Mouse (Mus musculus) embryonic facial prominence, embryonic 10.5 days (tissue): ENCODE results near the gene Suclg1. TPM values are rescaled to one million over a fixed set of nuclear protein-coding genes. Genes with fewer than 3 reads are reported as not detected.

Experiments
- DNase-seq: peaks from one replicate; pipeline ENCODE4 v3.0.0-alpha.2; 2017; ENCODE audit warnings: low spot score
- H3K27ac ChIP-seq: fragments of 300-500 bp; sonication (generic); replicated peaks from 2 replicates; pipeline ENCODE4 v1.5.1; 2016; ENCODE audit warnings: mild to moderate bottlenecking
- H3K27me3 ChIP-seq: fragments of 300-500 bp; sonication (generic); replicated peaks from 2 replicates; pipeline ENCODE4 v1.6.1; 2016; ENCODE audit warnings: low read depth, mild to moderate bottlenecking; ENCODE audit not compliant: poor library complexity, severe bottlenecking
- H3K36me3 ChIP-seq: fragments of 300-500 bp; sonication (generic); replicated peaks from 2 replicates; pipeline ENCODE4 v1.6.1; 2016; ENCODE audit warnings: mild to moderate bottlenecking, moderate library complexity
- H3K4me1 ChIP-seq: fragments of 300-500 bp; sonication (generic); 2 replicates; pipeline ENCODE4 v1.6.1; 2016
- H3K4me3 ChIP-seq: fragments of 300-500 bp; sonication (generic); 2 replicates; pipeline ENCODE4 v1.5.1; 2016; ENCODE audit warnings: mild to moderate bottlenecking, moderate library complexity
- H3K9me3 ChIP-seq: fragments of 300-500 bp; sonication (generic); 2 replicates; pipeline ENCODE4 v1.6.1; 2016; ENCODE audit warnings: mild to moderate bottlenecking
- WGBS: fragments of 180-500 bp; shearing (Covaris S2); methylation state at CpG from one replicate; pipeline ENCODE4 v1.1.7; 2016; 5-methylcytosine and 5-hydroxymethylcytosine counted together
- polyA plus RNA-seq: library from polyadenylated mRNA; unstranded; fragments of >200 nt; fragmentation: Nextera tagmentation; extraction: Ambion mirVana; gene quantifications from 2 replicates; pipeline ENCODE4 v1.2.1, GENCODE M21; 2016

Gene Suclg1
- 164 and 169 TPM in 2 replicates for polyA plus RNA-seq

DNA sequence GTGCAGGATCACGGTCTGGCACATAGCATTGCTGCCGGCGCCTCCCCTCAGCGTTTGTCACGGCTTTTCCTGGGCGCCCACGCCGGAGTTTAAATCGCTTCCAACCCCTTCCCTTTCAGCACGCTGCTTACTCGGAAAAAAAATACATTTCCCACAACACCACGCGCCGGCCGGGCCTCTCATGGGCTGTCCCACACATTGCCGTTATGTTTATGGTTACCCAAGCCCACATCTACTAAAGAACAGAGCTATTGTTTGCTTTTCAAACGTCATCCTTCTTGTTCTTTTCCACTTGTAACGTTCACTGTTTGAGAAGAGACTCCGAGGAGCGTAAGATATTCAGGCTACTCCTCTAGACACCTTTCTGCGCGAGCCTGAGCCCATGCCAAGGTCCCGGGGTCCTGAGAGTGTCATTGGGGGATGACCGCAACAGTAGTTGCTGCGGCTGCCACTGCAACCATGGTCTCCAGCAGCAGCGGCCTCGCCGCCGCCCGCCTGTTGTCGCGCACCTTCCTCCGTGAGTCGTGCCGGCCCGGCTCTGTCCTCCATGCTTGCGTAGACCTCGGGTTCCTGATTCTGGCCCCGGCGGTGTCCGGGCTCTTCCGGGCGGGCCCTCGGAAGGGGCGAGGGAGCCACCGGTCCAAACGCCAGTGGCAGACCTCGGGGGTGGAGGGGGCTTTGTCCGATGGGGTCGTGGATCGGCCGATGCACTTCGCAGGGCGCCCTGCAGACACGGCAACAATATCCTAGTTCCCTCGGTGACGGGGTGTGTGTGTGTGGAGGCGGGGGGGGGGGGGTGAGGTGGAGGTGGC is at the start of gene Suclg1:
Suclg1 (plus strand) TSS at position 146 of the 812 bp plus-strand sequence.
- WGBS, result under 1% methylated on average over 58 of the region's 58 CpGs
- Histone ChIP-seq H3K9me3 (no peaks in the 10 kb centered on the region), H3K27ac (peak within 1 kb of the TSS; percentile 91)

DNA sequence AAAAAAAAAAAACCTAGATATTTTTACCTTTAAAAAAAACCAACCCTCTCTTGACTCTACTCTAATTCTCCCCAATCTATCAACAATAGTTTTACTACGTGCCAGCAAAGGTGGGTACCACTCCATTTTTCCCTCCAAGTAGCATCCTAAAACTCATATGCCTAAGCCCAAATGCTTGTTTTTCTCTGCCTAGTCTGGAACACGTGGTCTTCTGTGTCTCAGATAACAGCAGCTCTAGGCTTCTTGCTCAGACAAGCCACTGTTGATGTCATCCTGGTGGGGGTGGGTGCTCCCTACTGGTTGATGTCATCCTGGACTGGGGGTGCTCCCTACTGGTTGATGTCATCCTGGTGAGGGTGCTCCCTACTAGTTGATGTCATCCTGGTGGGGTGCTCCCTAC is 44.5 kb upstream of the Suclg1 start:
- H3K27me3 ChIP-seq, result no peaks in the 10 kb centered on the region
- no peak overlapping the region for H3K27ac ChIP-seq
- no peaks in the 10 kb centered on the region for H3K9me3 ChIP-seq
- no peak for DNase-seq
- 78% methylated on average over 2 of the region's 2 CpGs for WGBS
- no peak overlapping the region for H3K4me3 ChIP-seq
- no peaks in the 10 kb centered on the region for H3K36me3 ChIP-seq
- no peaks in the 10 kb centered on the region; the same call in 1 of the 2 replicates for H3K4me1 ChIP-seq

More for the DNA sequence above, at the start of gene Suclg1:
- peak within 1 kb of the TSS; percentile 95 for H3K4me3 ChIP-seq
- peaks cover 14% of the 10 kb centered on the region for H3K4me1 ChIP-seq
- peak; percentile 88 for DNase-seq
- H3K27me3 ChIP-seq, result no peaks in the 10 kb centered on the region
- H3K36me3 ChIP-seq, result no peaks in the 10 kb centered on the region; the same call in 1 of the 2 replicates

DNA sequence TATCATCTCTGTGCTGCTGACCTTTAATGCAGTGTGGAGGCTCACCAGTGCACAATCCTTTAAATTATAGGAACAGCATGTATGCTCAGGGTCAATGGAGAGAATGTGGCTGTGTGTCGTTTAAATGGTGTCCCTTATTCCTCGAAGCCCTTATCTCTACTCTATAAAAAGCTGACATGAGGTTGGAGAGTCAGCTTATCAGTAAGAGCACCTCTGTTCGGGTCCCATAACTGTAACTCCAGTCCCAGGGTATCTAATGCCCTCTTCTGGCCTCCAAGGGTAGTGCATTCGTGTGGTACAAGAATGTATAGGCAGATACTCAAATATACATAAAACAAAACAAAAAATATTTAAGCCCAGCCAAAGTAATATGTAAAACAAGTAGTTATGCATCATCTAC is 43.2 kb upstream of the Suclg1 start:
- WGBS, result 85% methylated on average over 4 of the region's 4 CpGs
- Histone ChIP-seq H3K9me3 (no peaks in the 10 kb centered on the region), H3K4me1 (no peaks in the 10 kb centered on the region; the same call in 1 of the 2 replicates), H3K4me3 (no peak overlapping the region), H3K36me3 (no peaks in the 10 kb centered on the region), H3K27me3 (no peaks in the 10 kb centered on the region), H3K27ac (no peak overlapping the region)
- no peak for DNase-seq

DNA sequence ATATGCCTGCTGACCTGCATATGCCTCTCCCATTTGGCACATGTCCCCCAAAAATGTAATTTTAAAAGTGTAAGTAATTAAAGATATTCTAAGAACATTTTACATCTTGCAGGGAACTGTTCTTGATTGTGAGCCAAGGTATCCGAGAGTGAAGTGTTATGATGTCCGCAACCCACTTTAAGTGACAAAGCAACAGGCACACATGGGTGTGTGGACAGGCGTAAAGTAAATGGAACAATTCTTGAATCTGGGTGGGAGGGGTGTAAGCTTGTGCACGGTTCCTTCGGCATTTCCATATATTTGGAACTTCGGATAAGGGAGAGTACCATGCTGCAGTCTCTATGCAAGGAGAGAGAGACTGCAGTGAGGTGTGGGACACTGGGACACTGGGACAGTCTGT is 38.6 kb upstream of the Suclg1 start:
- Histone ChIP-seq H3K36me3 (no peaks in the 10 kb centered on the region), H3K9me3 (no peaks in the 10 kb centered on the region), H3K4me1 (no peaks in the 10 kb centered on the region; the same call in 1 of the 2 replicates), H3K27me3 (no peaks in the 10 kb centered on the region), H3K4me3 (no peak overlapping the region), H3K27ac (no peak overlapping the region)
- 94% methylated on average over 6 of the region's 6 CpGs for WGBS
- no peak for DNase-seq

DNA sequence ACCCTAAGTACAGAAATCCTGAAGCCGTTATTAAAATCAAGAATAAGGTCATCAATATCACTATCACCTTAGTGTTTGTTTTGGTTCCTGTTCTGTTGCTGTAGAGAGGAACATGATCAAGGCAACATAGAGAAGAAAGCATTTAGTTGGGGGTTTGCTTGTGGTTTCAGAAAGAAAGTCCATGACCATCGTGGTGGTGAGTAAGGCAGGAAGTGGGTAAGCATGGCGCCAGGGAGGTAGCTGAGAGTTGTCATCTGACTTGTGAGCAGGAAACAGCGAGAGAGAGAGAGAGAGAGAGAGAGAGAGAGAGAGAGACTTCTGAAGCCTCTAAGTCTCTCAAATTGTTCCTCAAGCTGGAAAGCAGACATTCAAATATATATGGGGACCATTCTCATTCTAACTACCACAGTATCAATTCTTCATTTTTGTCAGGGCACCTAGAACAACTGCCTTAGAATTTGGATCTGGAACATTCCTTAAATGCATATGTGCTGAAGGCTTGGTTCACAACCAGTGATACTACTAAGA is 37.7 kb upstream of the Suclg1 start:
- Histone ChIP-seq H3K27ac (no peak overlapping the region), H3K36me3 (no peaks in the 10 kb centered on the region), H3K27me3 (no peaks in the 10 kb centered on the region), H3K4me3 (no peak overlapping the region), H3K4me1 (no peaks in the 10 kb centered on the region; the same call in 1 of the 2 replicates), H3K9me3 (no peaks in the 10 kb centered on the region)
- 81% methylated on average over 4 of the region's 4 CpGs for WGBS
- no peak for DNase-seq

DNA sequence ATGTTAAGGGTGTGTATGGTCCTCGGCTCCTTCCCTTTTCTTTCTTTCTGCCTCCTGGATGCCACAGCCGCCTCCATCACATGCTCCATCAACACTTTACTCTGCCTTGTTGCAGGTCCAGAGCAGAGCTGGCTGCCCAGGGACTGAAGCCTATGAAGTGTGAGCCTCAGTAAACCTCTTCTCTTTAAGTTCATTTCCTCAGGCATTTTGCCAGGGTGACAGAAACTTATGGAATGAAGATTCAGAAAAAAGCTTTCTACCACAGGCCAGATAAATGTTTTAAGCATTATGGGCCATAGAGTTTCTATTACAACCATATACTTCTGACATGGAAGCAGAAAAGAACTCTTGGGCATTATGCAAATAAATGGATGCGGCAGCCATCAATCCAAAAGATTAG is 37.1 kb upstream of the Suclg1 start:
- Histone ChIP-seq H3K36me3 (no peaks in the 10 kb centered on the region), H3K27ac (no peak overlapping the region), H3K4me1 (no peaks in the 10 kb centered on the region; the same call in 1 of the 2 replicates), H3K27me3 (no peaks in the 10 kb centered on the region), H3K9me3 (no peaks in the 10 kb centered on the region), H3K4me3 (no peak overlapping the region)
- 85% methylated on average over 3 of the region's 3 CpGs for WGBS
- no peak for DNase-seq

DNA sequence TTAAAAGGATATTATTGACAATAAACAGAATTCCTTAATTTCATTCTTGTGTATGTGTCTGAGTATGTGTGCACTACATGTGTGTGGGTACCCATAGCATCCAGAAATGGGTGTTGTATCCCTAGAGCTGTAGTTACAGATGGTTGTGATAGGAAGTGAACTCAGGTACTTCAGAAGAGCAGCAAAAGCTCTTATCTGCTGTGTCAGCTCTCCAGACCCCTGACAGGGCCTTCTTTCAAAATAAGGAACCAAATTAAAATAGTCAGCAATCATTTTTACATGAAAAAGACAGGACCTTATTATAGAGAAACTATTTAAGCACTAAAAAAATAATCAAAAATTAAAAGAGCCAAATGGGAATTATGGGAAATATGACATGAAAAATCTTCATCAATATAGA is 36.6 kb upstream of the Suclg1 start:
- Histone ChIP-seq H3K9me3 (no peaks in the 10 kb centered on the region), H3K27ac (no peak overlapping the region), H3K27me3 (no peaks in the 10 kb centered on the region), H3K36me3 (no peaks in the 10 kb centered on the region), H3K4me1 (no peaks in the 10 kb centered on the region; the same call in 1 of the 2 replicates), H3K4me3 (no peak overlapping the region)
- DNase-seq, result no peak

DNA sequence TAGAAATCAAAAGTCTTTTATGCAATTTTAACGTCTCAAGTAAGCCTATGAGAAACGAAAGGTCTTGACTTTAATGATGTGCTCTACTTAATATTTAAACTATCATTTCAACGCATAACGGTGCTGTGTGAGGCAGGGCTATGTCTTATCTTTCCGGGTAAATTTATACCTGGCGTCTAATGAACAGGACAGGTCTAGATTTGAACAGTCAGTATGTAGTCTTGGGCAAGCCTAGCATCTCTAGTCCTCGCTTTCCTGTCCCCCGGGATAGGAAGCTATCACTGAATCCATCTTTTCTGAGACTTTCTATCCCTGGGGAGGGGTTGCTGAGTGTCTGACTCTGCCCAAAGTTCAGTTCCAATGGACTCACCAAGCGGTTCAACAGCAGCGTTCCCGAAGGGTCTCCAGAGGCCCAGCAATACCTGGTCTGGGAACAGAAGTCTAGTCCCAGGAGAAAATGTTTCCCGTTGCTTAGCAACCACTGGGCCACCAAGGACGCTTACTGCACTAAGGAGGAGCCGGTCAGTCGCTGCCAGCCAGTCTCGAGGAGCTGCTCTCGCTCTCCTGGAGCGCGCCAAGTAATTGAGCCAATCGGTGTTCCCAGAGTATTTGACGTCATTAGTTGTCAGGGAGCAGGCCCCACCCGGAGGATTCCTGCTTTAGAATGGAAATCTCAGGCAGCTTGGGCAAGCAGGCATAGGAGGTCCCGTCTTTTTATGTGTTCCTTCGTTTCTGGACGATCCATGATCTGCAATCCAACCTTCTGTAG is 26.8 kb upstream of the Suclg1 start, which contains the start of gene Dnah6:
Dnah6 (minus strand) TSS at position 463 of the 769 bp plus-strand sequence.
- peak within 1 kb of the TSS; percentile 57; the same call in 1 of the 2 replicates for H3K27ac ChIP-seq
- WGBS, result 34% methylated on average over 25 of the region's 25 CpGs
- DNase-seq, result peak; percentile 91
- H3K4me1 ChIP-seq, result peaks cover 22% of the 10 kb centered on the region
- peak within 1 kb of the TSS; percentile 53 for H3K4me3 ChIP-seq
- H3K36me3 ChIP-seq, result no peaks in the 10 kb centered on the region
- H3K27me3 ChIP-seq, result no peaks in the 10 kb centered on the region
- no peaks in the 10 kb centered on the region for H3K9me3 ChIP-seq

DNA sequence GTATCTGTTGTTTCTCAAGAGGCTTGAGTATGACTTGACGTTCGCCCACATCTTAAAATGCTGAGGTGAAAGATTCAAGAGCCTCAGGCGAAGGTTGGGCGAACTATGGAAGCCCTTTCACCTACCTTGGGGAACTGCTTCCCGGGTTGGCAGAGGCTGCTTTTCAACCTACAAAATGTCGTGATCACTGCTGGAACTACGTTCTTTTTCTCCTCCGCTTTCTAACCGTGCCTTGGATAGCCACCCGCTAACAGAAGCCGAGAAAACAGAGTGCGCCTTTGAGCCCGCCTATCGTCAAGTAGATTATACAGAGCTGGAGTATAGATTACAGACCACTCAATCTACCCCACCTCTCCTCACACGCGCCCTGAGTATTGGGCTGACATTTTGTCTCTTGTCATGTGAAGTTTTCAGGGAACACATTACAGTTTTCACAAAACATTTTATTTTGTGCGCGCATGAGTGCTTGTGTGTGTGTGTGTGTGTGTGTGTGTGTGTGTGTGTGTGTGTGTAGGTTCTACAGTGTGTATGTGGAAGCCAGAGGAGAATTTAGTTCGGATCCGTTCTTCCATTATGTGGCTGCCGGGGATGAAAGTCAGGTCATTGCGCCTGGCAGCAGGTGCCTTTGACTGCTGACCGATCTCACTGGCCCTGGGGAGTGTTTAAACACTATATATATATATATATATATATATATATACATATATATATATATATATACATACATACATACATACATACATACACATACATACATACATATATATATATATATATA is 26.0 kb upstream of the Suclg1 start:
- H3K27ac ChIP-seq, result peak overlapping the region; percentile 57; the same call in 1 of the 2 replicates
- peak overlapping the region; percentile 53 for H3K4me3 ChIP-seq
- no peaks in the 10 kb centered on the region for H3K36me3 ChIP-seq
- peaks cover 22% of the 10 kb centered on the region for H3K4me1 ChIP-seq
- WGBS, result 30% methylated on average over 23 of the region's 23 CpGs
- no peaks in the 10 kb centered on the region for H3K9me3 ChIP-seq
- DNase-seq, result no peak
- H3K27me3 ChIP-seq, result no peaks in the 10 kb centered on the region

DNA sequence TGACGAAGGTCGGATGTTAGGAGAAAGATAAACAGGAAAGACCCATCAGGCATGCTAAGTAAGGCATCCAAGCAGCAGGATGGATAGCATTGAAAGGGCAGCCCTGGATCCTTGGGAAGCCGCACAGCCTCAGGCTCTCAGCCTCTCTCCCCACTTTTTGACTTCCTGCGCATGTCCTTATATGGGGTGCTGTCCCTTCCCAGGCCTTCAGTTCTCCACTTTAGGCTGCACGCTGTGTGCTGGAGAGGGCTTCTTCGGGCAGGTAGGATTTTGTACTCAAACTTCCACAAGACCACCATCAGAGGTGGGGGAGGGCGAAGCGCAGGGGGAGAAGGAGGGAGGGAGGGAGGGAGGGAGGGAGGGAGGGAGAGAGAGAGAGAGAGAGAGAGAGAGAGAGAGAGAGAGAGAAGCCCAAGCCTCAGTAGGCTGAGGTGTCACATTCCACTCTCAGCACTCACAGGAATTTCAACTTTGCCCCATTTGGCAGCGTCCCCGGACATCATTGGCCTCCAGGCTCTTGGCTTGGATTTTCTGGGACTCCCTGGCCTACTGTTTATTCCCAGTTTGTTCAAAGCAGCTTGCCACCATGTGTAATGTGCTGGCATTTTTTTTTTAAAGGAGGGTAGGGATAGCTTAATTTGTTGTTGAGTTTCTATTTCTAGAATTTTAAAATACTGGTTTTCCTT is 25.2 kb upstream of the Suclg1 start:
- no peaks in the 10 kb centered on the region for H3K27me3 ChIP-seq
- DNase-seq, result peak; percentile 65
- H3K9me3 ChIP-seq, result no peaks in the 10 kb centered on the region
- H3K27ac ChIP-seq, result peak overlapping the region; percentile 73
- peaks cover 22% of the 10 kb centered on the region for H3K4me1 ChIP-seq
- peak overlapping the region; percentile 34 for H3K4me3 ChIP-seq
- no peaks in the 10 kb centered on the region for H3K36me3 ChIP-seq
- WGBS, result 8% methylated on average over 10 of the region's 10 CpGs

DNA sequence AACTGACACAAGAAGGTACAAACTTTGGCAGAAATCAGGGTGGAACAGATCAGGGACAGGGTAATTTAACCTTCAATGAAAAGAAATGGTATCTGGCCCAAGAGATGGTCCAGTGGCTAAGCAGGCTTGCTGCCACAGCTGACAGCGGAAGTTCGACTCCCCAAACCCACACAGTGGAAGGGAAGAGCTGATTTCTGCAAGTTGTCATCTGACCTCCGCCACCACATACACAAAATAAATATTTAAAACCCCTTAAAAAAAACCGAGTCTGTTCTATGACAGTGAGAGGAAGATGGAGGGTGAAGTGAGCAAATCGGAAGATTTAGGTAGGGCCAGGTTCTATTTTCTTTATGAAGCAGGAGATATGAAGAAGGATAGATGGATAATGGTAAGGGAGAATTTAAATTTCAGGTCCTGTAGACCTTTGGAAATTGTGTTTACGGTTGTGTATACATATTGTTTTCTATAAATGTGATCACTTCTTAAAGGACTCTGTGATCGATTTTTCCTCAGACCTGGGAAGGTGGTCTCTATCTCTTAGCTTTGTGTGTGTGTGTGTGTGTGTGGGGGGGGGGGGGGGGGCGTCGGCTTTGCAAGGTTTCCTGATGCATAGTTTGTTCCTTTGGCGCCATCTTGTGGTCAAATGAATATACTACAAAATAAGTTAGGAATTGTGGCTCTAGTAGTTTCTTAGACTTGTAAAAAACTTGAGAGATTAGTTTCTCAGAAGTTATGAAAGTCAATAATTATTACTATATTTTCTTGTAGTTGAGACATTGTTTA is 20.6 kb upstream of the Suclg1 start:
- Histone ChIP-seq H3K9me3 (no peaks in the 10 kb centered on the region), H3K4me1 (peaks cover 16% of the 10 kb centered on the region), H3K4me3 (no peak overlapping the region), H3K36me3 (no peaks in the 10 kb centered on the region), H3K27me3 (no peaks in the 10 kb centered on the region), H3K27ac (no peak overlapping the region)
- 46% methylated on average over 10 of the region's 10 CpGs for WGBS
- peak; percentile 53 for DNase-seq
